Mouse (Mus musculus) common myeloid progenitor, adult 5-6 weeks (primary cell): ENCODE results near the gene Gper1. TPM values are rescaled to one million over a fixed set of nuclear protein-coding genes. Genes with fewer than 3 reads are reported as not detected.
"Not testable (repeated sequence)": the region's sequence is repeated elsewhere in the genome, so short reads cannot be mapped to it uniquely, and the experiment has no call there.

Experiments used
- ATAC-seq: replicated peaks from 2 replicates; pipeline ENCODE4 v1.8.0; 2016; ENCODE audit warnings: low read depth, mild to moderate bottlenecking, moderate TSS enrichment, inconsistent platforms; ENCODE audit not compliant: poor library complexity, severe bottlenecking
- total RNA-seq: library from RNA; stranded (forward); fragments of 200-1000, 187-1606 nt; gene quantifications from 2 replicates; pipeline ENCODE4 v1.2.3, GENCODE M21; 2017

Gene Gper1
- total RNA-seq, 1 experiment from 2014 or later = not detected

DNA sequence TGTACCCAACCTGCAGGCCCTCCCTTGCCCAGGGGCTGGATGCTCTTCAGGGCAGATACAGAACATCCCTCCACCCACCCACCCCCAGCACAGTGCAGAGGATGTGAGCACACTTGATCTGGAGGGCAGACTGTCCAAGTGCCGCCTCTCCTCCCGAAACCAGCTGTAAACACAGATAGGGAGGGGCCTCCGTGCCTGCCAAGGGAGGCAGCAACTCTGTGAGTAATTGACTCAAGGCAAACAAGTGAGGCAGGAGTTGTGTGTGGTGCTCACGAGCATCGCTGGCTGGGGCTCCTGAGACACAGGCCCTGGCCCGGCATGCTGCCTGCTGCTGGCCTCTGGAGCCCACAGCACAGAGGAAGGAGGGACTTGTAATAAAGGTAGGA is 33.3 kb upstream of the Gper1 start:
- ATAC-seq = peak; percentile 21

DNA sequence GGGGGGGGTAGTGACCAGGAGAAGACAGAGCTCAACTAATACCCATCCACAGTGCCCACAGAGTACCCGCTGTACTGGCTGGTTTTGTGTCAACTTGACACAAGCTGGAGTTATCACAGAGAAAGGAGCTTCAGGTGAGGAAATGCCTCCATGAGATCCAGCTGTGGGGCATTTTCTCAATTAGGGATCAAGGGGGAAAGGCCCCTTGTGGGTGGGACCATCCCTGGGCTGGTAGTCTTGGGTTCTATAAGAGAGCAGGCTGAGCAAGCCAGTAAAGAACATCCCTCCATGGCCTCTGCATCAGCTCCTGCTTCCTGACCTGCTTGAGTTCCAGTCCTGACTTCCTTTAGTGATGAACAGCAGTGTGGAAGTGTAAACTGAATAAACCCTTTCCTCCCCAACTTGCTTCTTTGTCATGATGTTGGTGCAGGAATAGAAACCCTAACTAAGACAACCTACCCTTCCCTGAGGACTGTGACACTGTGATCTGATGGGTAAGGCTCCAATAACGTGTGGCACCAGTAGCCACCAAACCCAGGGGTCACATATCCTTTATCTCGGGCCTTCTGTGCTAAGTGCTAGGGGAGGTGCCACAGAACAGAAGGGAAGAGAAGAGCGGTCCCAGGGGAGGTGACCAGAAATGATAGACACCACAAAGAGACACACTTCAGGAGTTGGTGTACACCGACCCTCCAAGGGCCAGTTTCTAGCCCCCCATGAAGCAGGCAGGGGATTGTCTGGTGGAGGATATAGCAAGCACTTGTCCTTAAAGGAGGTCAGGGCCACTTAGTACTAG is 32.4 kb upstream of the Gper1 start:
- not testable (repeated sequence) for ATAC-seq

DNA sequence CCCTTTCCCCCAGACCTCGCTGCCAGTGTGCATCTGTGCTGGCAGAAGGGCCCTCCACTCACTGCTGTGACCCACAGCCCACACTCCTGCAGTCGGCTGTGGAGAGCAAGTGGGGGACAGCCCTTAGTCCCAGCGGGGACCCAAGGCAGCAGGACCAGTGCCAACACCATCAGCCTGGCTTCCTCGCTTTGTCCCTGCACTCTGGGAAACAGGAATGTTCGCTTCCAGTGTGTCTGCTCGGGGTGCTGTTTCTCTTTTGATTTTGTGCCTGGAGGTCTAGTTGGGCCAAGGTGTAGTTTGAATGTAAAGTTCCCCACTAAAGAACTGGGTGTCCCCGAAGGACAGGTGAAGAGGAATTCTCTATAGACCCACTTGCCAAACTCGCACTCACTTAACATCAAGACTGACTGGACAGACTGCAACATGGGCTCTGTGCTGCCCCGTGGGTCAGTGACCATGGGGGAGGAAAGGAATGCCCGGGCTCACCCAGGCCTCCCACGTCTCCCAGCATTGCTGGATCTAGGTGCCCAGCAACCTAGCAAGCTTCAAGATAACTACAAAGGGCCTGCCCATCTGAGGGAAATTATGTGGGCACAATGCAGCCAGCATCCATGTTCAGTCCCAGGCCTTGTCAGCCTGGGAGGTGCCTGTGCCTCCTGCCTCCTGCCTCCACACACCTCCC is 31.5 kb upstream of the Gper1 start:
- no peak for ATAC-seq

DNA sequence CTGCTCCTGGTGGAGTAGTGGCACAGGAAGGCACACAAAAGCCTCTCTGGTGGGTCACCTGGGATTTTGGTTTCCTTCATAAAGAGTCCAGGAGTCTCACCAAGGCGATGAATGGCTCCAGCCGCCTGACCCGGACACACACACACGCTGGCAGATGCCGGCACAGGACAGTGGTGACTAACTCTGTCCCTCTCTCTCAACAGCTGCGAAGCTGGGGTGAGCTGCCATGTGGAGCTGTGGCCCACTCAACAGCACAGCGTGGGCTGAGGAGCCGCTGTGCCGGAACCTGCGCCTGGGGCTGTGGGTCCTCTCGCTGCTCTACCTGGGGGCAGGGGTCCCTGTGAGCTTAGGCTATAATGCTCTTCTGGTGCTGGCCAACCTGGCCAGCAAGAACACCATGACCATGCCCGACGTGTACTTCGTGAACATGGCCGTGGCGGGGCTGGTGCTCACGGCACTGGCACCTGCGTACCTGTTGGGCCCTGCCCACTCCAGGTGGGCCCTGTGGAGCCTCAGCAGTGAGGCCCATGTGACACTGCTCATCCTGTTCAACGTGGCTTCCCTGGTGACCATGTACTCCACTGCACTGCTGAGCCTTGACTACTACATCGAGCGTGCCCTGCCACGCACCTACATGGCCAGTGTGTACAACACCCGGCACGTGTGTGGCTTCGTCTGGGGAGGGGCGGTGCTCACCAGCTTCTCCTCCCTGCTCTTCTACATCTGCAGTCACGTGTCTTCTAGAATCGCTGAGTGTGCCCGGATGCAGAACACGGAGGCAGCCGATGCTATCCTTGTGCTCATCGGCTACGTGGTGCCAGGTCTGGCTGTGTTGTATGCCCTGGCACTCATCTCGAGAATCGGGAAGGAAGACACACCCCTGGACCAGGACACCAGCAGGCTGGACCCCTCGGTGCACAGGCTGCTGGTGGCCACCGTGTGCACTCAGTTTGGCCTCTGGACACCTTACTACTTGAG is 30.4 kb upstream of the Gper1 start:
- ATAC-seq = no peak

DNA sequence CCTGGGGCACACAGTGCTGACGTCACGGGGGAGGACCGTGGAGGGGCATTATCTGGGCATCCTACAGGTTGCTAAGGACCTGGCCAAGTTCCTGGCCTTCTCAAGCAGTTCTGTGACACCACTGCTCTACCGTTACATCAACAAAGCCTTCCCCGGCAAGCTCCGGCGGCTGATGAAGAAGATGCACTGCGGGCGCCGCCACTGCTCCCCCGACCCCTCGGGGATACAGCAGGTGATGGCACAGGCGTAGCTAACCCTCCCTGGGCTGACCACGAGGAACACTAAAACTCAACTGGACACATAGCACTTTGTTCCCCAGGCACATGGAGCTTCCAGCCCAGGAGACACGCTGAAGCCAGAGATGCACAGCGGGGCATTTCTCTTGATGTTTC is 29.8 kb upstream of the Gper1 start:
- ATAC-seq = no peak

DNA sequence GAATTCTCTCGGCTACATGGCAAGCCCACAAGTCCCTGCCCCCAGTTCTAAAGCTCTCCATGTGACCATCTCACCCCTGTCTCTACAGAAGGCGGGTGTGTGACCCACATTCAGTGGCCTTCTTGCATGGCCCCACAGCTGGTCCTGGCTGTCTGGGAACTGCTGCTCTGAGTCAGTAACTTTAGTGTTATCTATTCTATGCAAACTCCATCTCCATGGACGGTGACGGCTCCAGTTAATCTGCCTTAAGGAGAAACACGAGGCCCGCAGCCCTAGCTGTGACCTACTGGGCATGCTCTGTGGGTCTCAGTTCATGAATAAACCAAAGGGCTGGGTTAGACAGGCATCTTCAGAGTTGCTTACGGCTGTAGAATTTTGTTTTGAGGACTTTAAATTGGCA is 28.6 kb upstream of the Gper1 start:
- no peak for ATAC-seq

DNA sequence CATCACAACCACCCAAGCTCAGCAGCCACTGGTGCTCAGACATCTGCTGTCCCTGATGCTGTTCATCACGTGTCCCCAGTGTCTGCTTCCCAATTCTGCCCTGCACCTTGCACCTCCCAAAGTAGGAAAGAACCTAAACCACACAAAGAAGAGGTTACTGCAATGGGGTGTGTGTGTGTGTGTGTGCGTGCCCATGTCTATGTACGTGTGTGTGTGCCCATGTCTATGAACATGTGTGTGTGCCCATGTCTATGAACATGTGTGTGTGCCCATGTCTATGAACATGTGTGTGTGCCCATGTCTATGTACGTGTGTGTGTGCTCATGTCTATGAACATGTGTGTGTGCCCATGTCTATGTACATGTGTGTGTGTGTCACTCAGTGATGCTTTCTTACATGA is 27.4 kb upstream of the Gper1 start:
- no peak for ATAC-seq

DNA sequence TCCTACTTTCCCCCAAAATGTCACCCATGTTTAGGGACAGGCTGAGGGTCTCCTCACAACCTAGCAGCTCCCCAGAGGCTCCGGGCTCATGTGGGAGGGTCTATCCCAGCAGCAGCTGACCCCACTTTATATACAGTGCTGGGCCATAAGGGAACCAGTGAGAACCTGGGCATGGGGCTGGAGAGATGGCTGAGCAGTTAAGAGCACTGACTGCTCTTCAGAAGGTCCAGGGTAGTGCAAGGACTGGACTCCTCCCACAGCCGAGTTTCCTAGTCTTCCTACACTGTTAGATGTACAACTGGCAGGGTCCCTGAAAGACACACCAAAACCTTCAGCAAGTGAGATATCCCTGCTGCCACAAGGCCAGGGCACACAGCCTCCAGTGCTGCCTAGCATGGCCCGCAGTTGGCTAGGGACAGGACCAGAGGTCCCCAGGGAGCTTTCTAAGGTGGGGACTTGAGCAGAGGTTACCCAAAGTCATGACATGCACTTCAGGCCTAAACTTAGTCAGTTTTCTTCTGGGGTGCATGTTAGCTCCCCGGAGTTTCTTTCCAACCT is 25.5 kb upstream of the Gper1 start:
- ATAC-seq = no peak

DNA sequence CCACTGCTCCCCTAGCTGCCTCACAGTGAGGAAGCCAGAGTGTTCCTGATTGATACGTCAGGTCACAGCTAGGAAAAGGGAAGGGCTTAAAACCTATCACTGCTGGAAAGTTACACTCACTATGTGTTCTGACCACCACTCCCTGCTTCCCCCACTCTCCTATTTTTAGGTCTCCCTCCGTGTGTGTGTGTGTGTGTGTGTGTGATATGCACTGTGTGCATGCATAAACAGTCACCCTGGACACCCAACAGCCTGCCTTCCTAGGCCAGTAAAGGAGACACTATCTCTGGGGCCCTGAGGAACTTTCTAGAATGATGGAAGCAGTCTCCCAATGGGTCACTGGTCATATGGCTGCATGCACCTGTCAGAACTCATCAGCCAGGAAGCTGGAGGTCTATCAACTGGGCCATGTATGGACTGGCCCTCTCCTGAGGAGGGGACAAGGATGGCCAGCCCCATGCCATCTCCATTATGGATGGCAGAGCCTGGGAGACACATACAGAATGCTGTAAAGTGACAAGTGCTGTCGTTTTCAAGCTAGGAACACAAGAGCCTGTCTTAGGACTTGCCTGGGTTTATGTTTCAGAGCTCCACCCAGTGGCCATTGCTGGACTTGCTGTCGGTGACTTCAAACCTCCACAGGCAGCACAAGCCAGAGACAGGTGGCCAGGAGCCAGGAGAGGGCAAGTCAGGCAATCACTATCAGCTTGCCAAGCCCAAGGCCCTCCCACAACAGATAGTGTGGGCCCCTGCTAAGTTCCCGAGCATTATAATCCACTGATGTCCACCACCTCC is 24.8 kb upstream of the Gper1 start:
- peak; percentile 87 for ATAC-seq

DNA sequence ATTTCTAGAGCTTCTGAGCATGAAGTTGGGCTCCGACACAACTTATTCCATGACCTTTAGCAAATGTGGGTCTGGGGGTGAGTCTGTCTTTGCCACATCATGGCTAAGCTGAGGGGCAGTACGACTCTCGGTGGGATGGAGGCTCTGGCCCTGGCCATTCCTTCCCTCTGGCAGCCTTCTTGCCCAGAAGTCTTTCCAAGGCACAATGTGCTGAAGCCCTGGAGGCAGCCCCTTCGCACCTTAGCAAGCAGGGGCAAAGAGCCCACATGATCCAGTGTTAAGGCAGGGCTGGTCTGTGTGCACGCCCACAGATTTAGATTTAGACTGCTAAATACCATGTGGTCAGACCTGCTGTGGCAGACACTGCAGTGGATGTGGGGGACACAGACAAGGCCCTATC is 24.2 kb upstream of the Gper1 start:
- 0 out of 2 replicates have a peak, but pooled peaks have one; percentile 1 for ATAC-seq

DNA sequence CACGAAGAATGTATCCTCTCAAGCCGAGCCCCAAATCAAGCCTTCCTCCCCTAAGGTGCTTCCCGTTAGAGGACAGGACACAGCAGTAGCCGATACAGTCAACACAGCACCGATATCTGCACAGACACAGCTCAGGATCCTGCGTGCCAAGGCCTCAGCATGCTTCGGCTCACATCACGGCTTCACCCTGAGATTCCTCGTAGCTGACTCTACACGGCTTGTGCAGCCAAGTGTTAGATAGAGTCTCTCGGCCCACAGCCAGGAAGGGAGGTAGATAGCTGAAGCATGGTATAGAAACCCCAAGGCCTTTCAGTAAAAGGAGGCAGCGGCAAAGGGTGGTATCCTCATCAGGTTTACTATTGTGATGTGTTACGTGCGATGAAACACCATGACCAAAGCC is 23.0 kb upstream of the Gper1 start:
- ATAC-seq = no peak

DNA sequence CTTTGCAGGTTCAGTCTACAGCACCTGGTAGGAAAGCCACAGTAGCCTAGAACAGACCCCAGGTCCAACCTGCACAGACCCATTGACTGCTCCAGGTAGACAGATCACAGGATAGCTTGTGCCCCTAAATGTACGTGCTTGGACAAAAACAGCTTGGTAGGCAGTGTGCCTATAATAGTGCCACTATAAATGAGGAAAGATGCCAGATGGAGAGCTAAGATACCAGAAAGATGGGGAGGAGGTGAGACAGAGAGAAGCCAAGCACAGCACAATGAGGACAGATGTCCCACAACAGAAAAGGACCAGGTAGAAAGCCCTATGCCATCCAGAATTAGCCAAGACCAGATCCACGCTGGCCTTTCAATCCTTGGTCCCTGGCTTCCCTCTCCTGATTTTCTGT is 20.8 kb upstream of the Gper1 start:
- no peak for ATAC-seq

DNA sequence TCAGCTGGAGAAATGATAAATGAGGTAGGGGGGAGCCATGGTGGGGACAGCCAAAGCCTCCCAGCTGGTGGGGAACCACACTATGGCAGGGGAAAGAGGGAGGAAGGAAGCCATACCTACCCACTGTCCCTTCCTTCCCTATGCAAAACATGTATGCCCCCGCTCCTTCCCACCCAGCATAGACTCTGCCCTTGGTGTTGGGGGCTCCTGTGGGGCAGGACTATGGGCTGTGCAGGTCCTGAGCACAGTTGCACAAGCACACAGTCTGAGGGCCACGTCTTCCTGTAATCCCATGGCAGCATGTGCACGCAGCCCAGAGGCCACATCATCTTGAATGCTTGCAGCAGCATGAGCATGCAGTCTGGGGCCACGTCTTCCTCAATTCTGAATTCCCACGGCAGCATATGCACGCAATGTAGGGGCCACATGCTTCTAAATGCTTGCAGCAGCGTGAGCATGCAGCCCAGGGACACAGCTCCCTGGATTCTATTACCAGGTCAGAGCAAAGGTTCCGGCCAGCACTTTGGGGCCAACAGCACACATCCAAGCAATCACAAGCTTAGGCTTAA is 19.2 kb upstream of the Gper1 start:
- peak; percentile 33 for ATAC-seq

DNA sequence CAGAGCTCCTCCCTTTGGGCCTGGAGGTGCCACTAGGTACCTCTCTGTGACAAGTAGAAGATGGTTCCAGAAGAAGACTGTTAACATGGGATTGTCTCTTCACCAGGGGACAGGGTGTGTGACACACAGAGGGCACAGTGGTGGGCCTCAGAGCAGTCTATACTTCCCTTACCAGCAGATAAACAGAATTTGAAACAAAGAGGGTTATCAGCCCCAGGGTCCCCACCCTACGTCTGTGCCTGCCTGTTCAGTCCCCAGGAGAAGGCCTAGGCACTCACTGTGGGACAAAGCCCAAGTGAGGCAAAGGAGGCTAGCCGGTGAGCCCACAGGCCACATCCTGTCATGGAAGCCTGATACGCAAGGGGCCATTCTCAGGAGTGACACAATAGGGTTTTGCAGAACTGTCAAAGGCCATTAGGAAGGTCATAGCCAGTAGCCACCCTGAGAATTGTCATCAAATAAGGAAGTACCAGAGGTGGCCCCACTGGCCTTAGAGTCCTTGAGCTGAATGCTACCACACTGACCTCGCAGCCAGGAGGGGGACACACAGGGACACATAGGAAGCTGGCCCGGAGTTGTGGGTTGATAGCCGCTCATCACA is 18.1 kb upstream of the Gper1 start, which contains the start of gene C130050O18Rik:
Gene C130050O18Rik (plus strand): TSS at position 480 of the 601 bp plus-strand sequence.
- ATAC-seq = peak; percentile 50

DNA sequence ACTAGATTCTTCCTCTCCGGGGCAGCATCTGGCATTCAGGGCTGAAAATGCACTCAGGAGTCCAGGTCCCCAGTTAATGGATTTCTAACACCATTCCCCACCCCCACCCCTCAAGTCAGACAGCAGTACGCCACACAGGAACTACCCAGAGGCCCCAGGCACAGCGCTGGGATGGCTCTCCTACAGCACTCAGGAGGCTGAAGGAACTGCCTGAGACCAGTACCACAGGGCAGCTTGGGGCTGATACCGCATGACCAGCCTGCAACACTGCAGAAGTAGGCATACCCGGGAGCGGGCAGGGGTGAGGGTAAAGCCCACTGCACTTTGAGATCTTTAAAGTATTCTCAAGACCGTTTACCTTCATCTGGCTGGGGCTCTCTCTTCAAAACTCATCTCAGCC is 17.5 kb upstream of the Gper1 start:
- ATAC-seq = no peak

DNA sequence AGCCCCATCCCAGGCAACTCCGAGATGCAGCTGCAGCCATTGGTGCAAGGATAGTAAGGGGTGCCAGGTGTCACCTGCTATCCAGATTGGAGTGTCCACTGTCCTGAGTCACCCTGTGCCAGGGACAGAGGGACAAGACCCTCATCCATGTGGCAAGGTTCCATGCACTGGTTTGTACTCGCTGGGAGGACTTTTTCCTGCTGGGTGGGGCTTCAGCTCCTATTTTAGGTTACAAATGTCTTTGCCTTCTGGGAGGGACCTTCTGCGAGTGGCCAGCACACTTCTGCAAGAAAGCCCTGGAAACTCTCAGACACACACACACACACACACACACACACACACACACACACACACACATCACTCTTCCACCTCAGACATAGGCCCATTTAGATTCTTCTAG is 17.0 kb upstream of the Gper1 start:
- no peak for ATAC-seq

DNA sequence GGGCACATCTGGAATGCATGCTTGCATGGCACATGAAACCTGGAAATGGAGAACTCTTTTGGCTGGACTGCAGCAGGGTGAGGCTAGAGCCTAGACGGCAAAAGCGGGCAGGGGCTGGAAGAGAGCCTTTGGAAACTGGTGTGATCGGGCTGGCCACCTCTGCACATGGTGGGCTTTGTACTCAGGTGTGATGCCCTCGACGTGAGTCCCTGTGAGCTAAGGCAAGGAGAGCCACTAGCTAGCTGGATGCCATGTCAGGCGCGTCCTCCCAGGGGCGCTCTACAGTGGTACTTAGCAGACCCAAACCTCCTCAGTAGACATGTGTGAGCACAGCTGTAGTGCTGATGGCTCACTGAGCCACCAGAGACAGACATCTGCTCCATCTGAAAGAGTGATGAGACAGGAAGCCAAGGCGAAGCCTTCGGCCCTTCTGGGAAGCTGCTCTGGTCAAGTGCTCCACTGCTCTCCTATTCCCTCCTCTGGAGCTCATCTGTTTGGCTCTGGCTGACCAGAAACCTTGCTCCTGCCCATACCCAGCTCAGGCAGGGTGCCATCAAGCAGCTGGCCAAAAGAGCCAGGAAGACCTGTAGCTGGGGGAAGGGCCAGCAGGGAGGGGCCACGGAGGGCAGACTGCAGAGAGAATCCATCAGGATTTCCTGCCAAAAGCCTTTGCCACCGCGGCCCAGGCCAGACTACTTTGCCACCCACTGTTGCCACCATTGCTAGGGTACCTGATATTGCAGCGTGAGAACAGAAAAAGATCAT is 15.6 kb upstream of the Gper1 start:
- no peak for ATAC-seq

DNA sequence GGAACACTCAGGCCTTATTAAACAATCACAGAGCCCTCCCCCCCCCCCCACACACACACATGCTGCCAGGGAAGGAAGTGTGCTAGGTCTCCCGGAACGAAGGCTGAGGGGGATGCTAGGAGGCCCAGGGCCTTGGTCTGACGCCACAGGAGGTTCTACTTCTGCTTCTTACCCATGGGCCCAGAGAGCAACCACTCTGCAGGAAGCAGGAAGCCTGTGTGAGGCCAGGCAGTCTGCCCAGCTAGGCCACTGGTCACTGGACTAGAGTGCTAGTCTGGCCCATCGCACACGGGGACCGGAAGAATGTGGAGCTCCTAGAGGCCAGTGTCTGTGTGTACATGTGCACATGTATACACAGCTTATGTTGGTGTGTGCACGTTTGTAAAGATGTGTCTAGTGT is 14.4 kb upstream of the Gper1 start:
- ATAC-seq = peak; percentile 53
